Mouse (Mus musculus): ENCODE results near the gene Majin.

- TF ChIP-seq CTCF (conservative IDR thresholded peaks at IDR 0.05 in 1 of 2, IDR thresholded peaks at IDR 0.05 in 1 of 2; ENCODE audit: low read depth in 2 of 2, low read length in 2 of 2) (no peak), POLR2A (IDR thresholded peaks at IDR 0.05; ENCODE audit: low read depth, low read length) (no peak), MXI1 (IDR thresholded peaks at IDR 0.05; ENCODE audit: low read depth, low read length) (no peak), MAX (IDR thresholded peaks at IDR 0.05; ENCODE audit: low read length) (no peak), ZMIZ1 (IDR thresholded peaks at IDR 0.05; ENCODE audit: low read depth, low read length) (no peak), HCFC1 (IDR thresholded peaks at IDR 0.05; ENCODE audit: low read depth, low read length) (no peak), POLR2AphosphoS2 (IDR thresholded peaks at IDR 0.05; ENCODE audit: low read depth, low read length) (no peak), E2F4 (IDR thresholded peaks at IDR 0.05; ENCODE audit: insufficient replicate concordance, low read depth, low read length) (no peak), EP300 (IDR thresholded peaks at IDR 0.05; ENCODE audit: low read length) (no peak), JUND (conservative IDR thresholded peaks at IDR 0.05; ENCODE audit: low read depth, low read length) (no peak)
Measured at GRCm38 (mm10) chr19:6216046-6216705, 32.0 kb downstream of the Majin start.

Data from CH12.LX (cell line).